Mouse (Mus musculus) midbrain, postnatal 0 days (tissue): ENCODE data around the gene Ccdc151. TPM values are rescaled to one million over a fixed set of nuclear protein-coding genes. Genes with fewer than 3 reads are reported as not detected.
A peak's percentile ranks its signal among the peaks of the same experiment; 100 is the strongest.

Experiments
- ATAC-seq: fragments of 200-750 bp; cut with Nextera tagmentation; 2 replicates; pipeline ENCODE4 v1.8.0; 2017; ENCODE audit warnings: moderate number of reproducible peaks, mild to moderate bottlenecking, moderate TSS enrichment, moderate library complexity; ENCODE audit not compliant: low FRiP score
- DNase-seq: peaks from one replicate; pipeline ENCODE4 v3.0.0-alpha.2; 2015; ENCODE audit warnings: low spot score
- H3K27ac ChIP-seq: fragments of 300-500 bp; sonication (generic); 2 replicates; pipeline ENCODE4 v1.5.1; 2014; ENCODE audit warnings: low read depth, mild to moderate bottlenecking, low read length, mixed read lengths
- H3K27me3 ChIP-seq: fragments of 300-500 bp; sonication (generic); 2 replicates; pipeline ENCODE4 v1.6.1; 2014; ENCODE audit warnings: low read length, control low read depth, mixed read lengths; ENCODE audit not compliant: insufficient read depth
- H3K36me3 ChIP-seq: fragments of 300-500 bp; sonication (generic); 2 replicates; pipeline ENCODE4 v1.6.1; 2014; ENCODE audit warnings: low read length, control low read depth, mixed read lengths; ENCODE audit not compliant: insufficient read depth
- H3K4me1 ChIP-seq: fragments of 300-500 bp; sonication (generic); 2 replicates; pipeline ENCODE4 v1.6.1; 2014; ENCODE audit warnings: mild to moderate bottlenecking, control low read depth, antibody characterized with exemption, low read length, mixed read lengths; ENCODE audit not compliant: insufficient read depth
- H3K4me2 ChIP-seq: fragments of 300-500 bp; sonication (generic); 2 replicates; pipeline ENCODE4 v1.6.1; 2014; ENCODE audit warnings: low read depth, mild to moderate bottlenecking, low read length, mixed read lengths; ENCODE audit not compliant: poor library complexity, severe bottlenecking
- H3K4me3 ChIP-seq: fragments of 300-500 bp; sonication (generic); 2 replicates; pipeline ENCODE4 v1.5.1; 2014; ENCODE audit warnings: low read depth, mild to moderate bottlenecking, low read length, moderate library complexity
- H3K9ac ChIP-seq: fragments of 300-500 bp; sonication (generic); replicated peaks from 2 replicates; pipeline ENCODE4 v1.6.1; 2014; ENCODE audit warnings: mild to moderate bottlenecking, low read length, moderate library complexity, mixed read lengths; ENCODE audit not compliant: poor library complexity, severe bottlenecking
- H3K9me3 ChIP-seq: fragments of 300-500 bp; sonication (generic); 2 replicates; pipeline ENCODE4 v1.6.1; 2016; ENCODE audit warnings: low read length, control low read depth
- CTCF ChIP-seq: IDR thresholded peaks from 2 replicates; pipeline ENCODE4 v1.5.1; 2016; ENCODE audit warnings: antibody characterized with exemption, mild to moderate bottlenecking
- WGBS: fragments of 180-500 bp; shearing (Covaris S2); extraction: QIAGEN DNeasy Blood & Tissue Kit; methylation state at CpG from one replicate; pipeline ENCODE4 v1.1.7; 2014; 5-methylcytosine and 5-hydroxymethylcytosine counted together
- polyA plus RNA-seq: library from polyadenylated mRNA; unstranded; fragments of >200 nt; fragmentation: Nextera tagmentation; extraction: Ambion mirVana; gene quantifications from 2 replicates; pipeline ENCODE4 v1.2.1, GENCODE M21; 2015
- total RNA-seq: library from RNA; depleted of rRNA; stranded (reverse); fragments of >200 nt; gene quantifications from 2 replicates; pipeline ENCODE4 v1.2.3, GENCODE M21; 2014

Ccdc151 gene
- total and polyA plus RNA-seq, 2 experiments from 2014 or later = 5.1 to 5.8 TPM

- Histone ChIP-seq H3K4me1 (0 out of 2 replicates have a peak, but pooled peaks cover 6% of the 10 kb centered on the region), H3K4me3 (no peak overlapping the region), H3K9me3 (no peaks in the 10 kb centered on the region), H3K27me3 (no peaks in the 10 kb centered on the region), H3K27ac (no peak overlapping the region), H3K9ac (no peak overlapping the region), H3K36me3 (peaks cover 11% of the 10 kb centered on the region), H3K4me2 (no peak overlapping the region)
- DNase-seq (no peak), ATAC-seq (no peak)
- WGBS = 80% methylated on average over 3 of the region's 3 CpGs
- TF ChIP-seq CTCF = peak; percentile 64
Measured at GRCm38 (mm10) chr9:21951977-21952376, 50.5 kb downstream of the Ccdc151 start.

GRCm38 (mm10) chr9:21950322-21950721 is 52.1 kb downstream of the Ccdc151 start:
- Histone ChIP-seq H3K27ac (no peak overlapping the region), H3K9ac (no peak overlapping the region), H3K9me3 (no peaks in the 10 kb centered on the region), H3K36me3 (peaks cover 14% of the 10 kb centered on the region), H3K4me2 (no peak overlapping the region), H3K4me3 (no peak overlapping the region), H3K4me1 (no peaks in the 10 kb centered on the region), H3K27me3 (no peaks in the 10 kb centered on the region)
- no peak for ATAC-seq
- peak; percentile 15 for DNase-seq
- TF ChIP-seq CTCF = no peak
- 16% methylated on average over 11 of the region's 11 CpGs for WGBS

- DNase-seq = no peak
- Histone ChIP-seq H3K9me3 (no peaks in the 10 kb centered on the region), H3K9ac (no peak overlapping the region), H3K4me1 (no peaks in the 10 kb centered on the region), H3K36me3 (peaks cover 16% of the 10 kb centered on the region), H3K4me2 (no peak overlapping the region), H3K27me3 (no peaks in the 10 kb centered on the region), H3K27ac (no peak overlapping the region), H3K4me3 (no peak overlapping the region)
- 59% methylated on average over 6 of the region's 6 CpGs for WGBS
- ATAC-seq = no peak
- TF ChIP-seq CTCF = no peak
Measured at GRCm38 (mm10) chr9:21948790-21949189, 53.6 kb downstream of the Ccdc151 start.

- no peak overlapping the region for H3K9ac ChIP-seq
- no peaks in the 10 kb centered on the region for H3K27me3 ChIP-seq
- WGBS = 59% methylated on average over 8 of the region's 8 CpGs
- H3K27ac ChIP-seq = no peak overlapping the region
- no peaks in the 10 kb centered on the region for H3K4me1 ChIP-seq
- no peak overlapping the region for H3K4me2 ChIP-seq
- TF ChIP-seq CTCF = no peak
- no peak for DNase-seq
- H3K36me3 ChIP-seq = peaks cover 16% of the 10 kb centered on the region
- no peaks in the 10 kb centered on the region for H3K9me3 ChIP-seq
- no peak overlapping the region for H3K4me3 ChIP-seq
- no peak for ATAC-seq
Measured at GRCm38 (mm10) chr9:21948146-21948545, 54.3 kb downstream of the Ccdc151 start.

- no peak for TF ChIP-seq CTCF
- Histone ChIP-seq H3K36me3 (peaks cover 16% of the 10 kb centered on the region), H3K9ac (no peak overlapping the region), H3K9me3 (no peaks in the 10 kb centered on the region), H3K27ac (no peak overlapping the region), H3K4me3 (no peak overlapping the region), H3K27me3 (no peaks in the 10 kb centered on the region), H3K4me1 (no peaks in the 10 kb centered on the region), H3K4me2 (no peak overlapping the region)
- DNase-seq = no peak
- ATAC-seq = no peak
- 11% methylated on average over 25 of the region's 28 CpGs for WGBS
Measured at GRCm38 (mm10) chr9:21947540-21948130, 54.8 kb downstream of the Ccdc151 start.

GRCm38 (mm10) chr9:21944267-21944666 is 58.2 kb downstream of the Ccdc151 start:
- H3K9me3 ChIP-seq = no peaks in the 10 kb centered on the region
- no peak for ATAC-seq

More at GRCm38 (mm10) chr9:21944267-21944666, 58.2 kb downstream of the Ccdc151 start:
- no peak for TF ChIP-seq CTCF
- H3K4me3 ChIP-seq = no peak overlapping the region
- H3K4me1 ChIP-seq = no peaks in the 10 kb centered on the region
- no peaks in the 10 kb centered on the region for H3K27me3 ChIP-seq
- H3K4me2 ChIP-seq = no peak overlapping the region
- no peak overlapping the region for H3K9ac ChIP-seq
- no peak for DNase-seq
- no peak overlapping the region for H3K27ac ChIP-seq
- WGBS = 29% methylated on average over 23 of the region's 23 CpGs
- H3K36me3 ChIP-seq = peaks cover 34% of the 10 kb centered on the region
